Mouse (Mus musculus): ENCODE measurements around the gene Snap23.
A peak's percentile ranks its signal among the peaks of the same experiment; 100 is the strongest.
"Not testable (repeated sequence)": the region's sequence is repeated elsewhere in the genome, so short reads cannot be mapped to it uniquely, and the experiment has no call there.

Gene Snap23

GRCm38 (mm10) chr2:120566886-120567797 lies at the start of gene Snap23:
Gene Snap23 (plus strand): TSS chr2:120567671.
- peak; percentile 86 for DNase-seq

GRCm38 (mm10) chr2:120518547-120519210 lies 48.8 kb upstream of the Snap23 start:
- DNase-seq, result no peak

- no peak for DNase-seq
Observed at GRCm38 (mm10) chr2:120526771-120527170, 40.7 kb upstream of the Snap23 start.

GRCm38 (mm10) chr2:120529531-120529930 lies 37.9 kb upstream of the Snap23 start:
- no peak for DNase-seq

- DNase-seq, result no peak
Observed at GRCm38 (mm10) chr2:120531223-120531622, 36.2 kb upstream of the Snap23 start.

- no peak for DNase-seq
Observed at GRCm38 (mm10) chr2:120539333-120539732, 28.1 kb upstream of the Snap23 start.

GRCm38 (mm10) chr2:120539778-120540208 lies 27.7 kb upstream of the Snap23 start:
- peak; percentile 51 for DNase-seq

- DNase-seq, result no peak
Observed at GRCm38 (mm10) chr2:120544732-120545131, 22.7 kb upstream of the Snap23 start.

- DNase-seq, result no peak
Observed at GRCm38 (mm10) chr2:120556868-120557267, 10.6 kb upstream of the Snap23 start.

- DNase-seq, result no peak
Observed at GRCm38 (mm10) chr2:120558813-120559212, 8.7 kb upstream of the Snap23 start.

- DNase-seq, result no peak
Observed at GRCm38 (mm10) chr2:120561524-120561923, 5.9 kb upstream of the Snap23 start.

- DNase-seq, result no peak
Observed at GRCm38 (mm10) chr2:120562859-120563234, 4.6 kb upstream of the Snap23 start.

- DNase-seq, result peak; percentile 85
Observed at GRCm38 (mm10) chr2:120563235-120563990, 4.1 kb upstream of the Snap23 start, which contains the start of gene Zfp106. Gene Zfp106 (minus strand): TSS chr2:120563843.

GRCm38 (mm10) chr2:120564548-120565188 lies 2.8 kb upstream of the Snap23 start:
- not testable (repeated sequence) for DNase-seq

GRCm38 (mm10) chr2:120565363-120565762 lies 2.1 kb upstream of the Snap23 start:
- no peak for DNase-seq

- no peak for DNase-seq
Observed at GRCm38 (mm10) chr2:120567798-120568320, 388 bp downstream of the Snap23 start.

- no peak for DNase-seq
Observed at GRCm38 (mm10) chr2:120571081-120571480, 3.6 kb downstream of the Snap23 start.

- DNase-seq, result not testable (repeated sequence)
Observed at GRCm38 (mm10) chr2:120572161-120572560, 4.7 kb downstream of the Snap23 start.

GRCm38 (mm10) chr2:120575121-120575520 lies 7.7 kb downstream of the Snap23 start:
- DNase-seq, result no peak

- DNase-seq, result no peak
Observed at GRCm38 (mm10) chr2:120575978-120576377, 8.5 kb downstream of the Snap23 start.

- DNase-seq, result no peak
Observed at GRCm38 (mm10) chr2:120577799-120578198, 10.3 kb downstream of the Snap23 start.

GRCm38 (mm10) chr2:120578286-120578685 lies 10.8 kb downstream of the Snap23 start:
- no peak for DNase-seq

Measured in right cerebral cortex, postnatal 4 days (tissue).